Mouse (Mus musculus): ENCODE data around the gene Zfp638. TPM values are rescaled to one million over a fixed set of nuclear protein-coding genes. Genes with fewer than 3 reads are reported as not detected.
"Not testable (repeated sequence)": the region's sequence is repeated elsewhere in the genome, so short reads cannot be mapped to it uniquely, and the experiment has no call there.

Gene Zfp638
- polyA plus RNA-seq (2015; fragmentation: Nextera tagmentation; extraction: Ambion mirVana) = 96.5 TPM in 2 replicates

DNA sequence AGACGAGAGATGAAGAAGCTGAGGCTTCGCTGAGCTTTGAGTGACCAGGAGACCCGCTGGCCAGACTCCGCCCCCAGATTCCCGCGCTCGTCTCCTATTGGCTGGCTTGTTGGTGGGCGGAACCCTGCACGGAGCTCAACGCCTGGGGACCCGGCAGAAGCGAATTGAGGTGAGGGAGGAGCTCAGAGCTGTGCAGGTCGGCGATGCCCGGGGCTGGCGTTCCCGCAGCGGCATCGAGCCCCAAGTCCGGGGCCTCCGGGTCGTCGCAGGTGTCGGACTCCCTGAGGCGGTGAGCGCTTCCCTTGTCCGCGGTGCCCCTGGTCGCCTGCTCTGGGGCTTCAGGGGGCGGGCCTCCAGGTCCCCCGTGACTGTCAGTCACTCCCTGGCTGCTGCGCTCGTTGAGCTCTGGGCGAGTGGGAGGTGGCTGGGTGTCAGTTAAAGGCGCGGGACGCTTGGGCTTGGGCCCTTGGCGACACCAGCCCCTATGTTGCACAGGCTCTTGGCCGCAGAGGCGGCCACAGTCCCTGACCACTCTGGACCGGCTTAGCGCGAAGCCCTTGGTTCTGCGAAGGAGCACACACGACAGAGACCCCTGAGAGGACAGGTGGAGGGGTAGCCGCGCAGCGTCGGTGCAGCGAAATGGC lies at the start of gene Zfp638:
Gene Zfp638 (plus strand): TSS at position 156 of the 644 bp plus-strand sequence.
- ATAC-seq = peak; percentile 97
- Histone ChIP-seq H3K9me3 (no peaks in the 10 kb centered on the region), H3K4me3 (replicated peaks) (peak within 1 kb of the TSS; percentile 67), H3K4me1 (replicated peaks) (peaks cover 14% of the 10 kb centered on the region), H3K9ac (replicated peaks) (peak within 1 kb of the TSS; percentile 66), H3K36me3 (no peaks in the 10 kb centered on the region), H3K27ac (0 out of 2 replicates have a peak within 1 kb of the TSS, but pooled peaks have one; percentile 32), H3K4me2 (replicated peaks) (peak within 1 kb of the TSS; percentile 99), H3K27me3 (peaks cover 7% of the 10 kb centered on the region)
- WGBS = under 1% methylated on average over 50 of the region's 50 CpGs

DNA sequence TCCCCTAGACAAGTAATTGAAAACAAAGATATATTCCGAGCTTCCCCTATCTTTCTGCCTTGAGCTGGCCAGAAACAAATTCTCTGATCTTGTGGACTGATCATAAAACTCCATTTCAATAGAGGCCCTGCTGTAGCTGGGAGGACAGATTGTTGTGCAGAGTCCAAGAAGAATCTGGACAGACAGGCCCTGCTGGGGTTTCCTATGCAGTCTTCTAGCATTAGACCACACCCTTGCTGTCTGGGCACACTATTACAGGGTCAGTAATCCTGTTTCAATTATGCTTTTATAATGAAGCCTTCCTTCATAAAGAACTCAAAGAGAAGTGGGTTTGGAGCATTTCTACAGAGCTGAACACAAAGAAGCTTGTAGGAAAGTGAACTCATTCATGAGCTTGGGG lies 47.9 kb upstream of the Zfp638 start:
- Histone ChIP-seq H3K27ac (no peak overlapping the region), H3K9me3 (peaks cover 5% of the 10 kb centered on the region; the same call in 1 of the 2 replicates), H3K36me3 (peaks cover 25% of the 10 kb centered on the region), H3K9ac (replicated peaks) (no peak overlapping the region), H3K27me3 (no peaks in the 10 kb centered on the region), H3K4me1 (replicated peaks) (peaks cover 16% of the 10 kb centered on the region), H3K4me3 (replicated peaks) (no peak overlapping the region), H3K4me2 (replicated peaks) (no peak overlapping the region)
- ATAC-seq = no peak
- 67% methylated on average over 1 of the region's 1 CpGs for WGBS

DNA sequence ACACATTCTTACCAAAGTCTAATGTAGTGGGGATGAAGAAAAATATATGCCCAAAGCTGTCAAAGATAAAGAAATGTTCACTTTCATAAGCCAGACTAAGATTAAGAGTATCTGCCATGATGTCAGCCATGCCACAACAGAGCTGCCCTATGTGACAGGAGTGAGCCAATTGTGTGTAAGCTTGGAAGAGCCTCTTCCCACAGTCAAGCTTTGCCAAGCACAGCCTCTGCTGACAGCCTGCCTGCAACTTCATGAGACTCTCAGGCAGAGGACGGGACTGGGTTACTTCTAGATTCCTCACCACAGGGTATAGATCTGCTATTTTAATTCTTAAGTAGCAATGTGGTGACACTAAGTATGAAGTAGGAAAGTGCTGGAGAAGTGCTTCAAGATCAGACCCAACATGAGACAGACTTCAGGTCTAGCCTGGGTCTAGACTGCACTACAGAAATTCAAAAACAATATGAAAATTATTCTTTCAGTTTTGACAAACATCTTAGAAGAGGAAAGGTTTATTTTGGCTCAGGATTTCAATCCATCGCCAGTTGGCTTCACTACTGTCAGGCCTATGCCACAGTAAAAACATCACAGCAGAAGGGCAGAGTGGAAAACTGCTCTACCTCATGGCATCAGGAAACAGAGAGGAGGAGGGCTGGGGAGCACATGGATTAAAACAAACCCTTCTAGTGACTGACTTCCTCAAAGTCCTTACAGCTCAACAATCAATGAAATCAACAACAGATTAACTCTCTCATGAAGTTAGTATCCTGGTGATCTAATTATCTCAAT lies 46.0 kb upstream of the Zfp638 start:
- no peak for ATAC-seq
- no peak overlapping the region for H3K27ac ChIP-seq
- WGBS = 89% methylated on average over 2 of the region's 2 CpGs

DNA sequence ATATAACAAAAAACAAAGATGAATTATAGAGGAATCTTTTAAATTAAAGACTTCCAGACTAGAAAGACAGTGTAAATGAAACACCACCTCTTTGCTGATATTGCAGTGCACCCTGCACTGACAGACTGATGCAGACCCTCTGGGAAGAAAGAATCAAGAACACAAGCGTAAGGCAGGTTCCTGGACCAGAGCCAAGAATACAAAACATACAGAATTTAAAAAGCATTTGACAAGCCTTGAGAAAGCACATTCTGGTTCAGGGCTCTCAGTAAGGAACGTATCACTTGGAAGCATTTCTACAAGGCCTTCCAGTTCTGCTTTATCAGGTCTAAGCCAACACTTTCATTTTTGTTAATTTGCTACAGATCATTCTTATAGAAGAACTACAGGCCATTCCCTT lies 45.1 kb upstream of the Zfp638 start:
- no peaks in the 10 kb centered on the region for H3K27me3 ChIP-seq
- peaks cover 16% of the 10 kb centered on the region for H3K4me1 ChIP-seq (replicated peaks)
- 48% methylated on average over 2 of the region's 2 CpGs for WGBS
- peaks cover 2% of the 10 kb centered on the region; the same call in 1 of the 2 replicates for H3K9me3 ChIP-seq
- H3K4me2 ChIP-seq (replicated peaks) = no peak overlapping the region
- no peak overlapping the region for H3K9ac ChIP-seq (replicated peaks)
- H3K27ac ChIP-seq = no peak overlapping the region
- no peak for ATAC-seq
- peaks cover 10% of the 10 kb centered on the region; the same call in 1 of the 2 replicates for H3K36me3 ChIP-seq
- no peak overlapping the region for H3K4me3 ChIP-seq (replicated peaks)

More for the DNA sequence above, 46.0 kb upstream of the Zfp638 start:
- no peaks in the 10 kb centered on the region for H3K27me3 ChIP-seq
- H3K36me3 ChIP-seq = peaks cover 12% of the 10 kb centered on the region
- H3K4me1 ChIP-seq (replicated peaks) = peaks cover 16% of the 10 kb centered on the region
- H3K9ac ChIP-seq (replicated peaks) = no peak overlapping the region
- H3K4me3 ChIP-seq (replicated peaks) = no peak overlapping the region
- H3K4me2 ChIP-seq (replicated peaks) = no peak overlapping the region
- H3K9me3 ChIP-seq = peaks cover 5% of the 10 kb centered on the region; the same call in 1 of the 2 replicates

DNA sequence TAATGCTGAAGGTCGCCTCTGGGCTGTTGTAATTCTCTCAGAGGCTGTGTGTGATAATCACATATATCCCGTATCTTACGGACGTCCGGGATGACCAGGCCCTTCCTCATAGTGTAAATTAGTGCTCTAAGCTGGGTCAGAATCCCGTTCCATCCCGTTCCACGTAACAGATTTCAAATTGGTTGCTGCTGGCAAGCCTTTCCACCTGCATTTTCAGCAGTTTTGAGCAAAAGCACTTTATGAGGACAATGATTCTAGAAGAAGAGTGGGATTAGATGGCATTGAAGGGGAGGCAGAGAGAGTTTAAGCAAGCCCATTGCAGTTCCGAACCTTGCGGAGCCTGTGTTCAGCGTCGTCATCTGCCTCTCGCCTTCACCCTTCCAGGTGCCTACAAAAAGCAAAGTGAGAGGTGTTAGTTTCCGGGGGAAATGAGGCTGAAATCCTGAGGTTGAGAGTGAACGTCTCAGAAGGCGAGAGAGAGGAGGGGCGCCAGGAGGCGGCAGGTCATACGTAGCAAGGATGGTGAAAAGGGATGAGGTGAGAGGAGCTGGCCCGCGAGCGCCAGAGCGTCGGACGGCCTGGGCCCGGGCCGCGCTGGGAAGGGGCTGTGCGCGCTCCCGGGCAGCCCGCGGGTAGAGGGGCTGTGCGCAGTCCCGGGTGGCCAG lies 35.8 kb upstream of the Zfp638 start:
- H3K9me3 ChIP-seq = no peaks in the 10 kb centered on the region
- H3K4me2 ChIP-seq (replicated peaks) = peak overlapping the region; percentile 75
- peak overlapping the region; percentile 82 for H3K9ac ChIP-seq (replicated peaks)
- WGBS = under 1% methylated on average over 32 of the region's 35 CpGs
- H3K27me3 ChIP-seq = no peaks in the 10 kb centered on the region
- H3K4me1 ChIP-seq (replicated peaks) = peaks cover 21% of the 10 kb centered on the region
- 0 out of 2 replicates have a peak, but pooled peaks cover 2% of the 10 kb centered on the region for H3K36me3 ChIP-seq
- peak overlapping the region; percentile 74 for H3K4me3 ChIP-seq (replicated peaks)
- peak overlapping the region; percentile 91 for H3K27ac ChIP-seq
- ATAC-seq = no peak

DNA sequence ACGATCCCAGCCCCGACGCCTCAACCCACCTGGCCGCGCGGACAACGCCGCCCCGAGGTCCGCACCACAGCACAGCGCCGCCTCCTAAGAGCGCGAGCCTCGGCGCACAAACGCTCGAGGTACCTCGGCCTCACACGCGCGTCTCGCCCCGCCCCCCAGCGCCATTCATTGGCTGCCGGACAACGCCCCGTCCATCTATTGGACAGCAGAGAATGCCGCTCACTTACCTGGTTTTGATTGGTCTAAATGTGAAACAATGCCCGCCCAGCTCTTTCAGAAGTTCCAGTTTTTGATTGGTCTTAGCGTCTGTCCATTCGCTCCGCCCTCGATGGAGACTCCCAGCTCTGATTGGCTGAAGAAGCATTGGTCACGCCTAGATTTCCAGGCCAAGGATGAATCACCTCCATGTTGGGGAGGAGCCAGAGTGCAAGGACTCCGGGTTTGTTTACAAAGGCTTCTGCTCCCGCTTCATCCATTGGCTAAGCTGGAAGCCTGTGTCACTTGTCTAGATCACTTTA lies 35.2 kb upstream of the Zfp638 start, which contains the start of gene Paip2b:
Gene Paip2b (minus strand): TSS at position 136 of the 518 bp plus-strand sequence.
- no peaks in the 10 kb centered on the region for H3K36me3 ChIP-seq
- under 1% methylated on average over 36 of the region's 37 CpGs for WGBS
- H3K9me3 ChIP-seq = no peaks in the 10 kb centered on the region
- H3K4me2 ChIP-seq (replicated peaks) = peak within 1 kb of the TSS; percentile 75
- H3K4me3 ChIP-seq (replicated peaks) = peak within 1 kb of the TSS; percentile 74
- H3K9ac ChIP-seq (replicated peaks) = peak within 1 kb of the TSS; percentile 82
- peaks cover 21% of the 10 kb centered on the region for H3K4me1 ChIP-seq (replicated peaks)
- H3K27me3 ChIP-seq = no peaks in the 10 kb centered on the region
- peak; percentile 99 for ATAC-seq
- H3K27ac ChIP-seq = peak within 1 kb of the TSS; percentile 91

DNA sequence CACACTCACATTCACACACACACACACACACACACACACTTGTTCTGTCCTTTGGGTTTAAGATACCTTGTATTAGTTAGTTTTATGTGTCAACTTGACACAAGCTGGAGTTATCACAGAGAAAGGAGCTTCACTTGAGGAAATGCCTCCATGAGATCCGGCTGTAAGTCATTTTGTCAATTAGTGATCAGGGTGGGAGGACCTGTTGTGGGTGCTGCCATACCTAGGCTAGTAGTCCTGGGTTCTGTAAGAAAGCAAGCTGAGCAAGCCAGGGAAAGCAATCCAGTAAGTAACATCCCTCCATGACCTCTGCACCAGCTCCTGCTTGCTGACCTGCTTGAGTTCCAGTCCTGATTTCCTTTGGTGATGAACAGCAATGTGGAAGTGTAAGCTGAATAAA lies 34.5 kb upstream of the Zfp638 start:
- not testable (repeated sequence) for H3K9ac ChIP-seq (replicated peaks); H3K27me3 ChIP-seq; H3K9me3 ChIP-seq; H3K36me3 ChIP-seq; ATAC-seq
- H3K4me2 ChIP-seq (replicated peaks) = peak overlapping the region; percentile 46
- peak overlapping the region; percentile 1; the same call in 1 of the 2 replicates for H3K27ac ChIP-seq
- 68% methylated on average over 1 of the region's 1 CpGs for WGBS
- H3K4me1 ChIP-seq (replicated peaks) = peaks cover 21% of the 10 kb centered on the region
- peak overlapping the region; percentile 20 for H3K4me3 ChIP-seq (replicated peaks)

DNA sequence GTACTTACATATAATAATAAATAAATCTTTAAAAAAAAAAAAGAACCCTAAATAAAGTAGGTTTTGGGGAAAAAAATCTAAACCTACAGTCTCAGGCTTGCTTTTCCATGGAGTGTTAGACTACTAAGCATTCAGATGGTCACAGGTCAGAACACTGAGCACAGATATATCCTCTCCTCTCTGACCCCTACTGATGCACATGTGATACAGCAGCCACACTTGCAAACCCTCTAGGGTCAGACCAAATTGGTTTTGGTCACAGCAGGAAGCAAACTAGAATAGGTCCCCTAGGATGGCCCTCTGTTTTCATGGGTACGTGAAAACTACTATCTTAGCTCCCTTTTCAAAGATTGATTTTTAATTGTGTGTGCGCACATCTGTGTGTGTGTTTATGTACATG lies 30.1 kb upstream of the Zfp638 start:
- 0 out of 2 replicates have a peak, but pooled peaks cover 4% of the 10 kb centered on the region for H3K4me1 ChIP-seq (replicated peaks)
- no peaks in the 10 kb centered on the region for H3K36me3 ChIP-seq
- H3K27ac ChIP-seq = no peak overlapping the region
- no peaks in the 10 kb centered on the region for H3K27me3 ChIP-seq
- 92% methylated on average over 2 of the region's 2 CpGs for WGBS
- H3K9ac ChIP-seq (replicated peaks) = no peak overlapping the region
- H3K4me3 ChIP-seq (replicated peaks) = no peak overlapping the region
- no peak for ATAC-seq
- no peak overlapping the region for H3K4me2 ChIP-seq (replicated peaks)
- H3K9me3 ChIP-seq = no peaks in the 10 kb centered on the region

DNA sequence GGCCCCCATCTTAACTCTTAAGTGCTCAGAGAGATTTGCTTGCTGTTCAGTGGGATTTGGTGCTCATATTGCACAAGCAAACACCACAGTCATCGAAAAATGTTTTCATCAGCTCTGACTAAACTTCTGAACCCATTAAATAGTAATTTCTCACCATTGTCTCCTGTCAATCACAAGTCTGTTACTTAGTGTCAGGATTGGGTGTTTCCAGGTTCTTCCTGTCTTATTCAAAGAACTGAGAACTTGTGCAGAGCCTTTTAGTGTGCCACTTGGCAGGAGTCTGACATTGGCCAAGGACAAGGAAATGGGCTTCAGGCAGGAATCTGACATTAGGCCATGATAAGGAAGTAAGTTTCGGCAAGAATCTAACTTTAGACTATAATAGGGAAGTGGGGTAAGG lies 28.9 kb upstream of the Zfp638 start:
- Histone ChIP-seq H3K36me3 (no peaks in the 10 kb centered on the region), H3K27ac (no peak overlapping the region), H3K4me1 (replicated peaks) (no peaks in the 10 kb centered on the region), H3K27me3 (no peaks in the 10 kb centered on the region), H3K4me2 (replicated peaks) (no peak overlapping the region), H3K9me3 (no peaks in the 10 kb centered on the region), H3K9ac (replicated peaks) (no peak overlapping the region), H3K4me3 (replicated peaks) (no peak overlapping the region)
- no peak for ATAC-seq
- 89% methylated on average over 2 of the region's 2 CpGs for WGBS

DNA sequence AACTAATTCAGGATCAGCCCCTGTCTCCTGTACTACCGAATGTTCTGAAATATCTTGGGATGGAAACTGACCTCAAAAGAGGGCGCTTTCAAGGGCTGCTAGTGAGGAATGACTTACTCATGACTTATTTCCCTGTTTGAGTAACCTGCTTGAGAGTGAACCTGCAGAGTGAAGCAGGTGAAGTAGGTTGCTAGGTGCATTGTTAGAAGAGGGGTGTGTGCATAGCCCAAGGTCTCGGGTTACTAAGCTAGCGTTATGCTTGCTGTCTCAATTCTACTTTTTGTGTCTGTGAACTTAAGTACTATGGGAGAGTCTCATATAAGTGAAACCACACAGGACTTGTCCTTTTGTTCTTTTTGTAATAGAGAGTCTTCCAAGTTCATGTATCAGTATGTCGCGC lies 26.8 kb upstream of the Zfp638 start:
- H3K4me1 ChIP-seq (replicated peaks) = no peaks in the 10 kb centered on the region
- no peak overlapping the region for H3K4me3 ChIP-seq (replicated peaks)
- no peaks in the 10 kb centered on the region for H3K9me3 ChIP-seq
- 92% methylated on average over 6 of the region's 6 CpGs for whole genome bisulfite sequencing
- no peaks in the 10 kb centered on the region for H3K36me3 ChIP-seq
- no peak overlapping the region for H3K27ac ChIP-seq
- no peak for ATAC-seq
- no peaks in the 10 kb centered on the region for H3K27me3 ChIP-seq
- H3K4me2 ChIP-seq (replicated peaks) = no peak overlapping the region
- no peak overlapping the region for H3K9ac ChIP-seq (replicated peaks)

DNA sequence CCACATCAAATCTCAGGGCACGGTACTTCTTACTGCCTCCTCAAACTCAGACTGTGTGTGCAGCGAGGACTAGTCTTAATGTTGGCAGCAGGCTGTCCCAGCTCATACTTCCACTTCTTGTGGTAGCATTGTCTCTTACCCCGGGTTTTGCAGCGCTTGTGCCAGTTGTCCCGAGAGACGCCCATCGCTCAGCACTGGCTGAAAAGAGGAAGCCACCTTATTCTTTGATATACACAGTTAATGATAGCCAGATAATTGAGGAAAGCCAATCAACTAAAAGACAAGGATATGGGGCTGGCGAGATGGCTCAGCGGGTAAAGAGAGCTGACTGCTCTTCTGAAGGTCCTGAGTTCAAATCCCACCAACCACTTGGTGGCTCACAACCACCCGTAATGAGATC lies 22.0 kb upstream of the Zfp638 start:
- Histone ChIP-seq H3K9ac (replicated peaks) (no peak overlapping the region), H3K4me2 (replicated peaks) (no peak overlapping the region), H3K4me1 (replicated peaks) (no peaks in the 10 kb centered on the region), H3K9me3 (no peaks in the 10 kb centered on the region), H3K4me3 (replicated peaks) (no peak overlapping the region), H3K27ac (no peak overlapping the region), H3K36me3 (no peaks in the 10 kb centered on the region), H3K27me3 (no peaks in the 10 kb centered on the region)
- no peak for ATAC-seq
- 93% methylated on average over 10 of the region's 10 CpGs for WGBS

Measured in midbrain, embryonic 13.5 days (tissue).